Mouse (Mus musculus): ENCODE measurements around the gene Srrm4.

Gene Srrm4

GRCm38 (mm10) chr5:116591346-116592048 is at the start of gene Srrm4:
Gene Srrm4, minus strand, starts transcription at chr5:116591817.
- DNase-seq: peak; percentile 57 to 59

- no peak for DNase-seq
Measured at GRCm38 (mm10) chr5:116592801-116593430, 1.3 kb upstream of the Srrm4 start.

GRCm38 (mm10) chr5:116592049-116592800 is 608 bp upstream of the Srrm4 start:
- DNase-seq: no peak

DNA sequence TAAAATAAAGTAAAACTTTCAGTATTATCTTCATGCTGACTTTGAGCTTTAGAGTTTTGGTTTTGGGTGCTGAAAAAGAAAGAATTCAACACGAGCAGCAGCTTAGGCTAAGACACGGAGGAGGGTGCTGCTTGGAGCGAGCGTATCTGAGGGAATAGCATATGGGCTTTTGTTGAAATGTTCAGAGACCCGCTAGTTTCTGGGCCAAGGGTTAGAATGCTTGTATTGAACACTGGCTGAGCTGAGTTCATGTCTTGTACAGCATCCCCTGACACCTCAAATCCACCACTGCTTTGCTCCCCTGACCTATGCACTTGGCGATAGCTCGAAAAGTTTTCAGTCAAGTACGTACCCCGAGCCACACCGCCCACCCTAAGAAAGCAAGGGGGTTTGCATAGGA is 919 bp downstream of the Srrm4 start:
- no peak for DNase-seq

- DNase-seq: no peak
Measured at GRCm38 (mm10) chr5:116589631-116590030, 2.0 kb downstream of the Srrm4 start.

GRCm38 (mm10) chr5:116588836-116589235 is 2.8 kb downstream of the Srrm4 start:
- no peak for DNase-seq

DNA sequence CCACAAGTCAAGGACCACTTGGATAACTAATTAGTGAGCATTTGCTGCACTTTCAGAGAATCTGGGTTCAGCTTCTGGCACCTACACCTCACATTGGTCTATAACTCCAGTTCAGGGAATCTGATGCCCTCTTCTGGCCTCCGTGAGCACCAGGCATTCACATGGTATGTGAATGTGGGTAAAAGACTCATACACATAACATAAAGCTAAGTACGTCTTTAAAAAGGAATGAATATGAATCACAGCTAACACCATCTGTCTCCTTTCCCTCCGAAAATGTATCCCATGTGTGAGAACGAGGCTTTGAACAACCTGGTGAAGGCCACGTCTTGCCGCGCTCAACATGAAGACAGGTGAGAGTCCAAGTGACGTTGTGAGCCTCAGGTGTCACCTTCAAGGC is 12.1 kb downstream of the Srrm4 start:
- no peak for DNase-seq

GRCm38 (mm10) chr5:116577082-116577481 is 14.5 kb downstream of the Srrm4 start:
- DNase-seq: no peak

DNA sequence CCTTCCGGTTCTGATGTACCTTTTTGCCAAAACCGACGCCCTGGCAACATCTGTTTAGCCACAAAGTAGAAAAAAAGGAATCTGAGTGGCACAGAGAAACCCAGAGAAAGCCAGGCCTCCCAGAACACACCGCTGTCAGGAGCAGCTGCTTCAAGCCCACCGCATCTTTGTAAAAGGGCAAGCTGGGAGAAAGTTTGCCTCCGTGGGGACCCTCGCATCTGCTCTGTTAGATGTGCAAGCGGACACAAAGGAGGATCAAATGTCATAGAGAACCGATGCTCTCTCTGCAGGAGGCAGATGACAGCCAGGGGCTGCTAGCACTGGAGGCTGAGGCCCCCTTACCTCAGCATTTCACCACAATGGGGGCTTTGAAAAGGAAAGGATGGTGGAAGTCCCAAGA is 18.3 kb downstream of the Srrm4 start:
- DNase-seq: no peak

DNA sequence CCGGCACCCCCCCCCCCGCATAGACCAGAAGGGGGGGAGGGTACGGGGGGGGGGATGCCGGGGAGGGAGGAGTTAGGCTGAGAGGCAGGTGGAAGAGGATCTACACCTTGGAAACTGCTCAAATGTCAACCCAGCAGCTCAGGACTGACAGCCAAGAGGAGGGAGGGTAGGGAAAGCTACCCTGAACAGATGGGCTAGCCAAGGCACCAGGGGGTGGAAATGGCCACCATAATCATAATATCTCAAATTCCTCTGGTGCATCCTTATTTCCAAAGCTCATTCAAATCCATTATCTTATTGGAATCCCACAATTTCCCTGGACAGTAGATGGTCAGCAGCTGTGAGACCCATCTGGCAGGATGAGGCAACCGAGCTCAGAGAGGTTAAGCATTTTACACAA is 19.7 kb downstream of the Srrm4 start:
- no peak for DNase-seq

DNA sequence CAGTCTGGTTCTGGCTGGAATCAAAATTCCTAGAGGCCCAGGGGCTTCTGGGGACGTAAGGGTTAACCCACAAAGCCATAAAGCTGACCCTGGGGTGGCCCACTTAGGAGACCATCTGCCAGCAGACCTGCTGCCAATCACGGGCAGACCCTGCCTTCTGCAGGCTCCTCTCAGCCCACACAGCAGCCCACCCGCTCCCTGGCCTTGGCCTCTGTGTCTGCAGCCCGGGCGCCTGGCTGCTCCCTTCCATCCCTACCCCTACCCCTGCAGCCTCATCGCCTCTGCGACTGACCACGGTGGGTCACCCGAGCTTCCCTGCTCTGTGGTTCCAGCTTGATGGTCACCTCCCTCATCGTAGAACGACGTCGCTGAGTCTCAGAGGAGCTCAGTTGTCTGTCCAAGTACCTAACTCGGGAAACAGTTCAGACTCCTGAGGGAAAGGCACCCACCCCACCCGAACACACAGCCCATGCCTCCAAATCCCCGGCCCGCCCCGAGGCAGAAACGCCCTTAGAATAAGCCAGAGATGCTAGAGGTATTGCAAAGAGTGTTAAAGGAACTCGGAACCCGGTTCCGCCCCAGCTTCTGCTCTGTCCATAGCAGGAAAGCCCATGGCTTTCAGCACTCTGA is 20.3 kb downstream of the Srrm4 start:
- DNase-seq: no peak

DNA sequence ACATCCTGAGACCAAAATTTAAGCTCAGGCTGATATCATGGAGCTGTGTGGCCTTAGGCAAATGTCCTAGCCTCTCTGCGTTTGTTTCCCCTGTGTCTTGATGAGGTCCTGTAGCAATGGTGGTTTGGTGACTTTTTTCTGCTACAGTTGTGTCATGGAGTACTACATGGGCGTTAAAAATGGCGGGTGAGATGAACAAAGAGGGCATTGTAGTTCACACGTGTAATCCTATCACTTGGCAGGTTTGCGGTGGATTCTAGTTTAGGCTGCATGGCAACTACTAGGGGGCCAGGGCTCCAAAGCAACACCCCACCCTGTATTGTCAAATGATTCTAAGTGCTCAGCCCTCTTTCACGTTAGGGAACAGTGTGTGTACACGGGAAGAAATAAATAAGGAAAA is 21.1 kb downstream of the Srrm4 start:
- DNase-seq: no peak

DNA sequence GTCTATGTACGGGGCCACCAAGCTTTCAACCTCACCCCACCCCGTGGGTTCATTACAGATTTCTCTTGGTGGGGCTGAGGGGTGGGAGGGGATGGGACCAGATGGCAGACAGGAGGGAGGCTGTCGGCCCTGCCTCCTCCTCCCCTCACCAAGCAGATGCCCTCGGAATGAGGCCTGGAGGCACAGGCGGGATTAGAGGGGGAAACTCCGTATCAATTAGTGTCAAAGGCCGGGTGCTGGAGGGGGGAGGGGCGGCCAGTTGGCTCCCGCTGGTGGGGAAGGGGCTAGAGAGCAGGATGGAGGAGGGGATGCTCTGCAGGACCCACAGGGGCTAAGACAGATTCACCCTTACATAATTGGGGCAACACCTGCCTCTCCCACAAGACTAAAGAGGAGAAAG is 22.0 kb downstream of the Srrm4 start:
- no peak for DNase-seq

DNA sequence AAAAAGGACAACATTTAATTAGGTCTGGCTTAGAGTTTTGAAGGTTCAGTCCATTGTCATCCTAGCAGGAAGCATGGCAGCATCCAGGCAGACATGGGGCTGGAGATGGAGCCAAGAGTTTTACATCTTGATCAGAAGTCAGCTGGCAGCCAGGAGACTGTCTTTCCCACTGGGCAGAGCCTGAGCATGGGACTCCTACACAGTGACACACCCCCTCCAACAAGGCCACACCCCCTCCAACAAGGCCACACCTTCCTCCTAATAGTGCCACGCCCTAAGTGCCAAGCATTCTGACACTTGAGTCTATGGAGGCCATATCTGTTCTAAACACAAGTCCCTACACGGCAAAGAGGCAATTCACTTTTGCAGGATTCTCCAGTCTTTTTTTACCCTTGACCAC is 23.6 kb downstream of the Srrm4 start:
- no peak for DNase-seq

DNA sequence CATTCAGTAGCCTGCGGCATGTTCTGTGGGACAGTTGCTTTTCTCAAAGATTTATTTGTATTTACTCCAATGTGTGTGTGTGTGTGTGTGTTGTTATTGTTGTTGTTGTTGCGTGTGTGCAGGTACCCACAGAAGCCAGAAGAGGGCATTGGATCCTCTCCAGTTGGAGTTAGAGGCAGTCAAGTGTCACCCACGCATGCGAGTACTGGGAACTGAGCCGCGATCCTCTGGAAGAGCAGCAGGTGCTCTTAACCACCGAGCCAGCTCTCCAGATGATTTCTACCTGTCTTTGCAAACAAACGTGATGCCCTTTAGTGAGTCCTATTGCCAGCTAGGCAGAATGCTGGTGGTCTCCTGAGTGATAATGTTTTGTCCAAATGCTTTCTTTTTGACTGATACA is 24.3 kb downstream of the Srrm4 start:
- no peak for DNase-seq

- no peak for DNase-seq
Measured at GRCm38 (mm10) chr5:116566385-116567045, 25.1 kb downstream of the Srrm4 start.

GRCm38 (mm10) chr5:116565573-116565972 is 26.0 kb downstream of the Srrm4 start:
- DNase-seq: no peak

DNA sequence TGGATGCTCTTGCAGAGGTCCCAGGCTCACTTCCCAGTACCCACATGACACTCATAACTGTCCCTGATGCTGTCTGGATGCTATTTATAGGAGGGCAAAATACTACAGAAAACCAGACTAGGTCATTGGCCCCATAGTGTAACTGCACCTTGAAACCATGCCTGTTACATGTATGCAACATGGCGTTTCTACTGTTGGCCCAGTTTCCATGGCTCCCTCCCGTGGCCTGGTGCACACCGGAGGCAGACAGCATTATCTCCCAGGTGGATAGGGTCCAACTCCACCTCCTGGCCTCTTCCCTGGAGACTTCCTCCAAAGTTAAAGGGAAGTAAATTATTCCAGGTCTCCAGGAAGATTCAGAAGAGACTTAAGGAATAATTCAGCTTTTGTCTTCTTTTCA is 27.2 kb downstream of the Srrm4 start:
- DNase-seq: no peak

- no peak for DNase-seq
Measured at GRCm38 (mm10) chr5:116563713-116564112, 27.9 kb downstream of the Srrm4 start.

- DNase-seq: no peak
Measured at GRCm38 (mm10) chr5:116559091-116559490, 32.5 kb downstream of the Srrm4 start.

- DNase-seq: no peak
Measured at GRCm38 (mm10) chr5:116556614-116557013, 35.0 kb downstream of the Srrm4 start.

DNA sequence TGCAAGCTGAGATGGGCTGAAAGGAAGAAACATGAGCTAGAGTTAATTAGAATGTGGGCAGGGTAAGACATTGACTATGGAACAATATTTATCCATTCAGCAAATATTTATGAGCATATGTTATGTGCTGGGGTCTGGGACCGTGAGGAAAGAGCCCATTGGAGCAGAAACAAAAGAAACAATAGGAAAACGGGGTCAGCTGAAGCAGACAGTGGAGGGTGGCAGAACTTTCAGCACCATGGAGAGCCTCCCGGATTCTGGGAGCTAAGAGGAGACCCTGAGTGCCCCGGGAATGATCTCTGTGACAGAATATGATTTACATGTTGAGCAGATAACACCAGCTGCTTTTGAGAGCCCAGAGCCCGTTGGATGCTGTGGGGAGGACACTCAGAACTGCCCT is 37.7 kb downstream of the Srrm4 start:
- DNase-seq: no peak

DNA sequence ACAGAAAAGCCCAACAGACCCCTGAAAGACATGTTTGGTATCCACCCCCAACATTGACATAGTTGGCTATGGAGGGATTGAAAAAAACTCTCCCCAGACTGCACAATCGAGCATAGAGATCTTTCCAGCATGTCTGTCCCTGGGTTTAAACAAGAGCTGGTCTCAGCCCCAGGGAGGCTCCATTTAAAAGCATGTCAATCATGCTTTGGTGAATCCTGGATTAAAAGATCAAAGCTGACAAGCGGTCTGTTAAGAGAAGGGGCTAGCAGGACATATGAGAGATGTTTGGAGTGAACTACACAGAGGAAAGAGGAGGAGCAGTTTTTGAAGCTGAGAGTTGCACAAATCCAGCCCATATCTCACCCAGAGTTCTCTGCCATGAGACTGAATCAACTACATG is 38.5 kb downstream of the Srrm4 start:
- DNase-seq: no peak
